Mouse (Mus musculus): Measurements from ENCODE around the gene Zfp281.

Gene Zfp281

DNA sequence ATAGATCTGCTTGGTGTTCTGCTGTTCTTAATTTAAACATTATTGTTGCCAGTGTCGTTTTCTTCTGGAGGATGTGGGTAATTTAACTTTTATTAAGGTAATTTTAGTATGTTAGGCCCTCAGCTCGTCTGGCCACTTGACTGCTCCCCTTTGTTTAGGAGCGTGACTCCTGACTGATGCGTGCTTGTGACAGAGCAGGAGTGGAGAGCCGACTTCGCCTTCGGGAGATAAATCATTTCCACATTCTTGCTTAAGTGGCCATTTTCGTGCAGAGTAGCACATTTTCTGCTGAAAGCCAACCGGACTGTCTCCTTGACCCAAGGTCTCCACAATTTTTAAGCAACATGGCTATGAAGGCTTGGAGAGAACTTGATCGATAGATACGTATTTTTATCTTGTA is 29.7 kb downstream of the Zfp281 start:
- no peak for DNase-seq (ENCODE audit: extremely low spot score, low read depth, low spot score)

GRCm38 (mm10) chr1:136656619-136657018 is 31.9 kb downstream of the Zfp281 start:
- no peak for DNase-seq (ENCODE audit: extremely low spot score, low read depth, low spot score)

DNA sequence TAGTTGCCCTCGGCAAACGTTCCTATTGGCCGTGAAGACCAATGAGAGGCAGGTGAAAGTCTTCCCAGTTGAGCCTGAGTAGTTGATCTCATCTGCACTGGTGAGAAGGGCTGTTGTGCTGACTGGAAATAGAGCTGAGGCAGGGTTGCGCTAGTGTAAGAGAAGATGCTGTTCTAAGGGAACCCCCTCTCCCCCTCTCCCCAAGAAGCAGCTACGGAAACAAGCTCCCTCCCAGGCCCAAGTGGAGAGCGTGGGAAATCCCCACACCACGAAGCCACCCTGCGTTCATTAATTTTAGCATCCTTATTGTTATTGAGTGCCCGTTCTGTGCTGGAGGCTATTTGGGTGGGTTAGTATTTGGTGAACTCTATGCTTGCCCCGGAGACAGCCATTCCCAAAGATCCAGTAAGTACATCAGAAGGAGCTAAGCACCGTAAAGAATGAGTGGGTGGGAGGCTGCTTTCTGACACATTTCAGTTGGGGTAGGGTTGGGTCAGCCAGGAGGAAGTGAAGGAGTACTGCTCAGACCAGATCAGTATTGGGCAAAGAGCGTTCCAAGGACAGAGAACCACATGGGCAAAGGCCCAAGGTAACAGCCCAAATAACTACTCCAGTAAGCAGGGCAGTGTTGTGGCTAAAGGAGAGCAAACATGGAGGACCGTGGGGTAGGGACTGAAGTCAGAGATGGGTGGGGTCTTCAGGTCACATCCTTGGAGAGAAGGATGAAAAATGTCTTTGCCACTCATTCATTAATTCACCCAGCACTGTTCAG is 33.9 kb downstream of the Zfp281 start:
- DNase-seq (ENCODE audit: extremely low spot score, low read depth, low spot score), result no peak

DNA sequence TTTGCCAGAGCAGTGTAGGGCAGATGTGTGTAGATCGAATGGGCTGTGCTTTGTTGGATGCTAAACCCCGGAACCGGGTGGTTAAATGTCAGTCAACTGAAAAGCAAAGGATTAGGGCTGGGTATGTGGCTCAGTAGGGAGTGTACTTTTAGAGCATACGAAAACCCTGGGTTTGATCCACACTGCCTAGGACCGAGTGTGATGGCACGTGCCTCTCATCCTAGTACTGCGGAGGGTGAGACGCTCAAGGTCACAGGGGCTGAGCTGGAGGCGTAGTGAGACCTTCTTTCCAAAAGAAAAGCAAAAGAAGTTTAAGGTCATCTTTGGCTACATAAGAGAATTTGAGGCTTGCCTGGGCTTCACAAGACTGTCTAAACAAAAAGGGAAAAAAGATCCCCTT is 34.6 kb downstream of the Zfp281 start:
- DNase-seq (ENCODE audit: extremely low spot score, low read depth, low spot score), result no peak

DNA sequence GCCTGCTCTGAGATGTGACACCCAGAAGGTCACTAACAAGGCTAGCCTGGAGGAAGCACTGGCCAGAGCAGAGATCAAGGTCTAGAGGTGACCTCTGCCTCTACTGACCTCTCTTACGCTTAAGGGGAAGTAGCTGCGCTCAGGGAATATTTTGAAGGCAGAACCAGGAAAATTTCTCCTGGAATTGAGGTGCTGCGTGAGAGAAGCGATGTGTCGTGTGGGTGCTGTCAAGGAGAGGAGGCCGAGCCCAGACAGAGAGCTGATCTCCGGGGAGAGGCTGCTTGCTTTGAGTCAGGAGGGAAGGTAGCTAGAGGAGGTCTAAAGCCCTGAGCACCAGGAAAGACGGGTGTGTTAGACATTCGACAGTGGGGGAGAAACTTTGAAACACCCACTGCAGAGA is 35.2 kb downstream of the Zfp281 start:
- no peak for DNase-seq (ENCODE audit: extremely low spot score, low read depth, low spot score)

GRCm38 (mm10) chr1:136661511-136661910 is 36.8 kb downstream of the Zfp281 start:
- DNase-seq (ENCODE audit: extremely low spot score, low read depth, low spot score), result no peak

DNA sequence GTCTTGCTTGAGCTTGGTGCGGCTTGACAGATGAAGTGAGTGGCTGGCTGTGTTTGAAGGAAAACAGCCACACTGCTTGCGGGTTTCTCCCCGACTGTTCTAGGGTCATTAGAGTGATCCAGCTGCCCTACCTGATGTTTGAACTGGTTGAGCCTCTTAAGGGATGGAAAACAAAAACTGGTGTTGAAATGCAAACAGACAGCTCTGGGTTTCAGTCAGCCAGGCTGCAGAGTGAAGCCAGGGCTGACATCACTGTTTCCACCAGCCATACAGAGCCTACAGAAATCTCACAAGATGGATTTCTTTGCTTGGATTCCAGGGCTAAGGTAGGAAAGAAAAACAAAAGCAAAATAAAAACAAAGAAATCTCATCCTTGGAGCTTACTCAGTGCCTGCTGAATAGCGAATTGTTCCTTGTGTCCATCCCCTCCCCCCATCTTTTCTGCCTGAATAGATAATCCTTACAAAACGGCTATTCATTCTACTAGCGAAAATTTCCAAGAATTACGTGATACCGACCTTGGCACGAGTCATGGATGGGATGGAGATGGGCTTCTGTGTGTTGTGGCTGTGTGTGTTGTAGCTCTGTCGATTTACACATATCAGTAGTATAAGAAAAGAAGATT is 37.4 kb downstream of the Zfp281 start:
- no peak for DNase-seq (ENCODE audit: extremely low spot score, low read depth, low spot score)

- DNase-seq (ENCODE audit: extremely low spot score, low read depth, low spot score), result no peak
These were observed 40.4 kb downstream of the Zfp281 start for GRCm38 (mm10) chr1:136664921-136665582.

DNA sequence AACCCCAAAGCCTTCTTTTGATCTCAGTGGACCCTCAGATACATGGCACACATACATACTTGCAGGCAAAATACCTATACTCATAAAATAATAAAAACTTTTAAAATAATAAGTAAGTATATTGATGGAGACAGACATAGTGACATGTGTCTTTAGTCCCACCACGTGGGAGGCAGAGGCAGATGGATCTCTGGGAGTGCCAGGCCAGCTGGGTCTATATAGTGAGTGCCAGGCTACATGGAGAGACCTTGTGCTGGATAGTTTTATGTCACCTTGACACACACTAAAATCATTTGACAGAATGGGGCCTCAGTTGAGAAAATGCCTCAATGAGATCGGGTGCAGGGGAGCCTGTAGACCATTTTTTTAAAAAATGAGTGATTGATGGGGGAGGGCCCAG is 41.8 kb downstream of the Zfp281 start:
- DNase-seq (ENCODE audit: extremely low spot score, low read depth, low spot score), result no peak

GRCm38 (mm10) chr1:136669926-136670325 is 45.2 kb downstream of the Zfp281 start:
- DNase-seq (ENCODE audit: extremely low spot score, low read depth, low spot score), result no peak

DNA sequence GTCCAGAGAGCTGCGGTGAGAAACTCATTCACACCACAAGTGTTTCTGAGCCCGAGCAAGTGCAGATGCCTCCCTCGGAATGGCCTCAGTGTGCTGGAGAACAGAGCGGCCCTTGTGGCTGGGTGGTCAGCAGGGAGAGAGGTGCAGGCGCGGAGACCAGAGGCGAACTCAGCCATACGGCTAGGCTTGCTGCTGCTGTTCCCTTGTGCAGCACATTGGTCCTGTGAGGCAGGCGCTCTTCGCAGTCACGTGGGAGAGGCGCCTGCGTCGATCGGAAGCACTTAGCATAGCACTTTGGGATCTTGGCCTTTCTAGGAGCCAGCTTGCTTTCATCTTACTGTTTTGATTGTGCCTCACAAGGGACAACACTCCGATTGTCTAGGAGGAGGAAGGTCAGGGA is 45.7 kb downstream of the Zfp281 start:
- DNase-seq (ENCODE audit: extremely low spot score, low read depth, low spot score), result no peak

DNA sequence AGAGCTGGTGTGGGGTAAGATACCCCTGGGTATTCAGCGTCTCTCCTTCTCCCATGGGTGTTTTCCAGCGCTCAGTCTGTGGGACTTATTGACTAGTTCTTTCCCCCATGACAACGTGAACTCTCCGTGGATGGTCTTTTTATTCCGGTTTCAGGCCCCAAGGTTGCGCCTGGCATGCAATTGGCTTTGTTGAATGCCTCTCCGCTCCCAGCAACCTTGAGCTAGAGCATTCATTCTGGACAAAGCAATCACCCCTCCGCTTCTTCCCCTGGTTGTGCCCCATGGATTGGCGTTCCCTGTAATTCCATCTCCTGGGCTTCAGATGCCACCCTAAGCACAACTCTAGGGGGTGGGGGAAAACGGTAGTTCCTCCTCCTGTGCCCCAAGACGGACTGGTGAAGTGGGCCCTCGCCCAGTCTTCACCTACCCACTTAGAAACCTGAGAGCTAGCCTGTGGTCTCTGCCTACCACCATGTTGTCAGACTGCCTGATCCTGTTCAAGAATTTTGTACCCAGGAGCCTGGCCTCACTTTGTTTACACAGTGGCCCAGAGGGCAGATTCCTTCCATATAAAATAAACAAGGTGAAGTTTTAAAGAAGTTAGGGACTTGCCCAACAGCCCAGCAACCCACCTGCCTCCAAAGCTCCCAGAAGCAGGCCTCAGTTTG is 47.2 kb downstream of the Zfp281 start:
- no peak for DNase-seq (ENCODE audit: extremely low spot score, low read depth, low spot score)

DNA sequence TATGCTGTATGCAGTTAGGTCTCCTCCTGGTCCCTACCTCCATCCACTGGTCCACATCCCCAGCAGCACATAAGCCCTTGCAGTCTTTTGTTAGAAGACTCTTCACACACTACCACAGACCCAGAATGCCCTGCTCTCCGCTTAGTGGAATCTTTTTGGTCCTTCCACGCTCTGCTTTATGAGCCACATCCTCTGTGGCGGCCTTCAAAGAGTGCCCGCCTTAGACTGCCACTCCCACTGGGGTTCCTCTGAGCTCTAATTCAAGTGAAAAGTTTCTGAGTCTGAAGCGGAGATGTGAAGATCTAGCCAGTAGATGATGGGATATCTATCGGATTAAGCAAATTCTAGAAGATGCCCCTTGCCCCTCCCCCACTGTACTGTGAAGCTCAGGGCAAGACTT is 47.9 kb downstream of the Zfp281 start:
- DNase-seq (ENCODE audit: extremely low spot score, low read depth, low spot score), result no peak

- DNase-seq (ENCODE audit: extremely low spot score, low read depth, low spot score), result no peak
These were observed 48.6 kb downstream of the Zfp281 start for GRCm38 (mm10) chr1:136673293-136673692.

GRCm38 (mm10) chr1:136674548-136675455 is 50.1 kb downstream of the Zfp281 start:
- DNase-seq (ENCODE audit: extremely low spot score, low read depth, low spot score), result no peak

- no peak for DNase-seq (ENCODE audit: extremely low spot score, low read depth, low spot score)
These were observed 51.2 kb downstream of the Zfp281 start for GRCm38 (mm10) chr1:136675736-136676444.

DNA sequence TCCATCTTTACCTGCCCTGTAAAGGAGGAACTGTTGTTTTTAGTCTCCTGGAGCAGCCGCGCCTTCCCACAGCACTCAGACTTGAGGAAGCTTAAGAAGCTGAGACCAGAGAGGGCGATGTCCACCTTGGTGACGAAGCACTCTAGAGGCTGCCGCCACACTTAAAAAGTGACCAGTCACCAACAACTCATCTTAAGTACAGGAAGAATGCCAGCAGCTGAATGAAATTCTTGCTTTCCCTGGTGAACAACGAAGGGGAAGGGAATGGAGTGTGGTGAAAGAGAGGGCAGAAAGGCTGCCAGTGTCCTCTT is 51.7 kb downstream of the Zfp281 start:
- no peak for DNase-seq (ENCODE audit: extremely low spot score, low read depth, low spot score)

GRCm38 (mm10) chr1:136677847-136678325 is 53.2 kb downstream of the Zfp281 start:
- no peak for DNase-seq (ENCODE audit: extremely low spot score, low read depth, low spot score)

GRCm38 (mm10) chr1:136678836-136679235 is 54.1 kb downstream of the Zfp281 start:
- DNase-seq (ENCODE audit: extremely low spot score, low read depth, low spot score), result no peak

Data from hindlimb bud, embryonic 11.5 days (tissue).